Mouse (Mus musculus) thymus, adult 2 months (tissue): ENCODE measurements around the gene Tecpr2. TPM values are rescaled to one million over a fixed set of nuclear protein-coding genes. Genes with fewer than 3 reads are reported as not detected.
A peak's percentile ranks its signal among the peaks of the same experiment; 100 is the strongest.

Experiments used
- DNase-seq: peaks from one replicate; pipeline ENCODE4 v3.0.0; 2021
- H3K27ac ChIP-seq: fragments of 200-500 bp; 2 replicates; pipeline ENCODE4 v1.5.1; 2012; ENCODE audit warnings: low read length, control low read depth; ENCODE audit not compliant: control insufficient read depth, insufficient read depth
- H3K27me3 ChIP-seq: fragments of 200-500 bp; 2 replicates; pipeline ENCODE4 v1.6.1; 2012; ENCODE audit warnings: mild to moderate bottlenecking, low read length, moderate library complexity, mixed read lengths; ENCODE audit not compliant: control insufficient read depth, insufficient read depth
- H3K36me3 ChIP-seq: fragments of 200-500 bp; 2 replicates; pipeline ENCODE4 v1.6.1; 2012; ENCODE audit warnings: mild to moderate bottlenecking, low read length, moderate library complexity; ENCODE audit not compliant: control insufficient read depth, insufficient read depth
- H3K4me1 ChIP-seq: fragments of 200-500 bp; replicated peaks from 2 replicates; pipeline ENCODE4 v1.6.1; 2012; ENCODE audit warnings: low read length; ENCODE audit not compliant: control insufficient read depth, insufficient read depth
- H3K4me3 ChIP-seq: fragments of 200-500 bp; 2 replicates; pipeline ENCODE4 v1.5.1; 2012; ENCODE audit warnings: mild to moderate bottlenecking, low read length, control low read depth, moderate library complexity; ENCODE audit not compliant: control insufficient read depth, insufficient read depth
- CTCF ChIP-seq: fragments of 200-500 bp; IDR thresholded peaks from 2 replicates; pipeline ENCODE4 v1.5.1; 2012; ENCODE audit warnings: mild to moderate bottlenecking, control low read depth, low read length, moderate library complexity, borderline replicate concordance; ENCODE audit not compliant: control insufficient read depth, poor library complexity, insufficient read depth; ENCODE audit errors: extremely low read depth
- POLR2A ChIP-seq: fragments of 200-500 bp; IDR thresholded peaks from 2 replicates; pipeline ENCODE4 v1.6.1; 2012; ENCODE audit warnings: mild to moderate bottlenecking, low read length, control low read depth, moderate library complexity; ENCODE audit not compliant: control insufficient read depth, poor library complexity, insufficient read depth; ENCODE audit errors: extremely low read depth
- WGBS: fragments of 180-500 bp; shearing (Covaris S2); methylation state at CpG from one replicate; pipeline ENCODE4 v1.1.7; 2018; 5-methylcytosine and 5-hydroxymethylcytosine counted together
- polyA plus RNA-seq: library from polyadenylated mRNA; depleted of rRNA; stranded (reverse); fragments of >200 nt; gene quantifications from 2 replicates; pipeline ENCODE4 v1.2.3, GENCODE M21; 2012

The Tecpr2 gene
- polyA plus RNA-seq, 1 experiment = 9.3 TPM

- peaks cover 13% of the 10 kb centered on the region for H3K4me1 ChIP-seq
- H3K27me3 ChIP-seq = no peaks in the 10 kb centered on the region
- WGBS = 70% methylated on average over 6 of the region's 6 CpGs
- DNase-seq = no peak
- TF ChIP-seq CTCF = no peak
- no peak for TF ChIP-seq POLR2A
- no peak overlapping the region for H3K4me3 ChIP-seq
- H3K27ac ChIP-seq = no peak overlapping the region
- no peaks in the 10 kb centered on the region for H3K36me3 ChIP-seq
Observed at GRCm38 (mm10) chr12:110974726-110975125, 85.7 kb downstream of the Tecpr2 start.

- Histone ChIP-seq H3K27me3 (no peaks in the 10 kb centered on the region), H3K4me3 (no peak overlapping the region), H3K36me3 (no peaks in the 10 kb centered on the region), H3K27ac (no peak overlapping the region), H3K4me1 (peaks cover 13% of the 10 kb centered on the region)
- TF ChIP-seq CTCF (no peak), POLR2A (no peak)
- WGBS = 93% methylated on average over 5 of the region's 5 CpGs
- DNase-seq = no peak
Observed at GRCm38 (mm10) chr12:110975385-110975784, 86.3 kb downstream of the Tecpr2 start.

GRCm38 (mm10) chr12:110975838-110976468 lies 86.9 kb downstream of the Tecpr2 start:
- WGBS = 94% methylated on average over 4 of the region's 4 CpGs
- no peak overlapping the region for H3K4me3 ChIP-seq
- no peak for DNase-seq

GRCm38 (mm10) chr12:110976589-110977344 lies 87.7 kb downstream of the Tecpr2 start:
- H3K27me3 ChIP-seq = no peaks in the 10 kb centered on the region
- H3K27ac ChIP-seq = no peak overlapping the region
- H3K4me1 ChIP-seq = peaks cover 13% of the 10 kb centered on the region
- no peak for DNase-seq
- no peak overlapping the region for H3K4me3 ChIP-seq
- H3K36me3 ChIP-seq = no peaks in the 10 kb centered on the region
- WGBS = 97% methylated on average over 60 of the region's 60 CpGs
- TF ChIP-seq POLR2A (no peak), CTCF (no peak)

More at GRCm38 (mm10) chr12:110975838-110976468, 86.9 kb downstream of the Tecpr2 start:
- Histone ChIP-seq H3K27me3 (no peaks in the 10 kb centered on the region), H3K27ac (no peak overlapping the region), H3K4me1 (peaks cover 13% of the 10 kb centered on the region), H3K36me3 (no peaks in the 10 kb centered on the region)
- TF ChIP-seq POLR2A = no peak
- no peak for TF ChIP-seq CTCF

GRCm38 (mm10) chr12:110977345-110977733 lies 88.3 kb downstream of the Tecpr2 start:
- WGBS = 97% methylated on average over 18 of the region's 18 CpGs
- no peak for DNase-seq

GRCm38 (mm10) chr12:110977896-110978606 lies 89.0 kb downstream of the Tecpr2 start:
- 57% methylated on average over 14 of the region's 14 CpGs for WGBS
- H3K27me3 ChIP-seq = no peaks in the 10 kb centered on the region
- DNase-seq = peak; percentile 41
- peak overlapping the region; percentile 66 for H3K4me3 ChIP-seq
- H3K27ac ChIP-seq = no peak overlapping the region
- H3K4me1 ChIP-seq = peaks cover 13% of the 10 kb centered on the region
- no peak for TF ChIP-seq POLR2A
- TF ChIP-seq CTCF = no peak
- H3K36me3 ChIP-seq = no peaks in the 10 kb centered on the region

More at GRCm38 (mm10) chr12:110977345-110977733, 88.3 kb downstream of the Tecpr2 start:
- no peak overlapping the region for H3K27ac ChIP-seq
- no peaks in the 10 kb centered on the region for H3K27me3 ChIP-seq
- no peaks in the 10 kb centered on the region for H3K36me3 ChIP-seq
- TF ChIP-seq POLR2A (no peak), CTCF (no peak)
- peaks cover 13% of the 10 kb centered on the region for H3K4me1 ChIP-seq
- H3K4me3 ChIP-seq = no peak overlapping the region
